Mouse (Mus musculus): ENCODE data around the gene Pced1a.

Pced1a gene

DNA sequence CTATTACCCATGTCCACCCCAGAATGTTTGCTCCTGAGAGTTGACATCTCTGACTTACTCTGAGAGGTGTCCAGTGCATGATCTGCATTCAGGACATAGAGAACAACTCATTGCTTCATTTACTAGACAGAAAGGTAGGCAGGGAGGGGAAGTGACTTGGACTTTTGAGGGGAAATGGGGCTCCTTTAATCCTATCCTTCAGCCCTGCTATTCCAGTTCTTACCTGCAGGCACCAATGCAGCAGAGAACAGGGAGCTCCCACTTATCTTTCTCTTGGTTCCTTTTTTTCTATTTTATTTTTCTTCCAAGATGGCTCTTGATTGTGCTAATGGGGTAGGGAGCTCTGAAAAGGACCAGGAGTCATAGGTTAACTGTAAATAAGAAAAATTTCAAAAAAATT lies 23.9 kb upstream of the Pced1a start:
- ChIA-PET POLR2A (interaction anchor here in 2 of 4 experiments (1.0 to 3.0 kb wide), 6 partner anchors 12 to 216 kb away, joined by 3 to 9 read pairs (median 4); partner anchors contain the start of genes Pced1a (in 2 of the 2), Ddrgk1 (in 1 of the 2), Nop56 (in 1 of the 2) and Vps16 (in 1 of the 2)), CTCF (interaction anchor here in 2 of 4 experiments (0.6 to 1.0 kb wide), 6 partner anchors 16 to 472 kb away, joined by 3 to 4 read pairs (median 3); no protein-coding TSS in a partner anchor)

DNA sequence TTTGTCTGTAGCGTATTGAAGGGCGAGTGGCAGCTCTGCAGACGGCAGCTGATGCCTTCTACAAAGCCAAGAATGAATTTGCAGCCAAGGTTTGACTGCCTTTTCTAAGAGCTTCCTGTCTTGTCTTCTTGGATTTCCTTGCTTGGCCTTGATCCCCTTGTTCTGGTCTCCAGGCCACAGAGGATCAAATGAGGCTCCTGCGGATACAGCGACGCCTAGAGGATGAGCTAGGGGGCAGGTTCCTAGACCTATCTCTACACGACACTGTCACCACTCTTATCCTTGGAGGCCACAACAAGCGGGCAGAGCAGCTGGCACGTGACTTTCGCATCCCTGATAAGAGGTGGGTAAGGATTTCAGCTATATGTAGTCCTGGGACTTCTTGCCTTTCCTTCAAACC lies 17.7 kb upstream of the Pced1a start:
- ChIA-PET CTCF (interaction anchor here (0.5 to 1.8 kb wide), 13 partner anchors 9 to 482 kb away, joined by 3 to 11 read pairs (median 3); partner anchors contain the start of genes Ddrgk1 (in 1 of the 4), Mrps26 (in 1 of the 4), Pced1a (in 1 of the 4) and Vps16 (in 1 of the 4)), POLR2A (interaction anchor here in 3 of 4 experiments (0.9 to 1.6 kb wide), 9 partner anchors 9 to 163 kb away, joined by 3 to 8 read pairs (median 4); partner anchors contain the start of genes Mrps26 (in 1 of the 3), Pced1a (in 1 of the 3) and Vps16 (in 1 of the 3))

DNA sequence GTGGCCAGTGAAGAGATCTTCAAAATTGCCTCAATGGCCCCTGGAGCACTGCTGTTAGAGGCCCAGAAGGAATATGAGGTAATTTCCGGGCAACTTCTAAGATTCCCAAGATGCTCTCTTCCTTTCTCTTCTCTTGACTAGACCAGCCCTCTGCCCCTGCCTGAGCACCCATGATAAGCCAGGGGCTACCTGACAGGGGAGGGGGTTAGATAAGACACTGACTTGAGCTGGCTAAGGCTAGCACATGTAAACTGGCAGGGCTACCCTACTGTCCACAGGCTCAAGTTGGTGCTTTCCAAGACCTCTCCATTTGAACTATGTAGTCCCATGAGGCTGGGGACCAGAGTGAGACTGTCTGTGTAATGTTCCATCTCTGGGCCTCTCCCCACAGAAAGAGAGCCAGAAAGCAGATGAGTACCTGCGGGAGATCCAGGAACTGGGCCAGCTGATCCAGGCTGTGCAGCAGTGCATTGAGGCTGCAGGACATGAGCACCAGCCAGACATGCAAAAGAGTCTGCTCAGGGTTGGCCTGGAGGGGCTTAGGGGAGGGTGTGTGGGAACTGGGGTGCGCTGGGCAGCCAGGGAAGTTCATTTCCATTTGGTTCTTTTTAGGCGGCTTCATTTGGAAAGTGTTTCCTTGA lies 15.5 kb upstream of the Pced1a start:
- CTCF ChIA-PET: no interaction called here
- POLR2A ChIA-PET: no interaction called here

DNA sequence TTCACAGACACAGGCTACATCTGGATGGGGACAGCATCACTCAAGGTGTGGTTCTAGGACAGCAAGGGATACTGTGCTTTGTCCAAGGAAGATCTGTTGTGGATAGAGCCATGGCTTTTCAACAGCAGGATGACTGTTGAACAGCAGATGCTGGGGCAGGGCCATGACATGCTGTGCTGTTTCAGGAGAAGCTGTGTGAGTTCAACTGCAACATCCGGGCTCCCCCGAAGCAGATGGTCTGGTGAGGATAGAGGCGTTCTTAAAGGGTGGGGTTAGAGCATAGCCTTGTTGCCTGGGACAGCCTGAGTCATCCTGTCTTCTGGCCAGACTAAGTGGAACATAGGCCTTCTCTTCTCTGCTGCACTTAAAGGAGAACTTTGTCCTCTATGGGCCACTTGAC lies 14.4 kb upstream of the Pced1a start:
- CTCF ChIA-PET: no interaction called here
- POLR2A ChIA-PET: no interaction called here

DNA sequence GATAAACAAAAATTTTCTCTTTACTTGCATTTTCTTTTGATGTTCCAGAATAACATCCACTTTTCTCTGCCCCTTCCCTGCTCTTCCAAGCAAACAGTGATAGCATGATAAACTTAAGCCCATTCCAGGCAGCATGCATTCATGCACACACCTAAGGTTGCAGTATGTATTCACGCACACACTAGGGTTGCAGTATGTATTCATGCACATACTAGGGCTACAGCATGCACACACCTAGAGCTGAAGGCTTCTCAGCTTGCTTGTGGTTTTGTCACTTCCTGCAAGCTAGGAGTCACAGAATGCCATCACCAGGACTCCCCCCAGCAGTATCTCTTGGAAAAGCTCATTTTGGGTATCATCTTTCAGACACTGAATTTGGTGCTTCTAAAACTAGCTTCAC lies 12.3 kb upstream of the Pced1a start:
- CTCF ChIA-PET: interaction anchor here in 3 of 4 experiments (0.6 to 1.5 kb wide), 4 partner anchors 48 to 269 kb away, joined by 3 to 5 read pairs (median 4); no protein-coding TSS in a partner anchor
- POLR2A ChIA-PET: interaction anchor here in 2 of 4 experiments (1.0 to 1.5 kb wide), 4 partner anchors 13 to 261 kb away, joined by 3 to 4 read pairs (median 3); partner anchors contain the start of genes Ddrgk1 (in 1 of the 2), Pced1a (in 1 of the 2), Slc4a11 (in 1 of the 2) and Vps16 (in 1 of the 2)

DNA sequence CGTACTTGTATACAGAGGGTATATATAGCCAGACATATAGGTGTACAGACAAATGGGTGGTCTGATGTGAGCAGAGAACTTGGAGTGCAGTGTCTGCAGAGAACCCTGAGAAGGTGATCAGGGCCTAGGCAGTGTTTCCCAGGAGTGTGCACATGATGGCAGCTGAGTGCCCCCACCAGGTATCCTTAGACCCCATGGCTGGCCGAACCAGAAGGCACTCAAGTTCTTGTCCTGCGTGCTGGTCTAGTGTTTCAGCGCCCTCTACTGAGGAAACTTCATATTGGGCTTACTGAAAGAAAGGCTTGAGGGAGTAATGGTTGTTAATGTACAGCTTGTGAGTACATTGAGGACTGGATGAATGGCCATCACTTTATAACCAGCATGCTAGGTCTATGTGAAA lies 8.7 kb upstream of the Pced1a start:
- ChIA-PET CTCF (interaction anchor here in 3 of 4 experiments (0.6 to 2.3 kb wide), 15 partner anchors 8 to 165 kb away, joined by 3 to 11 read pairs (median 5); partner anchors contain the start of genes Pced1a (in 2 of the 3), Vps16 (in 2 of the 3) and Mrps26 (in 1 of the 3)), POLR2A (interaction anchor here in 3 of 4 experiments (0.8 to 1.9 kb wide), 12 partner anchors 8 to 159 kb away, joined by 3 to 8 read pairs (median 3); partner anchors contain the start of genes Pced1a (in 3 of the 3), Vps16 (in 3 of the 3), Mrps26 (in 1 of the 3) and Nop56 (in 1 of the 3))

DNA sequence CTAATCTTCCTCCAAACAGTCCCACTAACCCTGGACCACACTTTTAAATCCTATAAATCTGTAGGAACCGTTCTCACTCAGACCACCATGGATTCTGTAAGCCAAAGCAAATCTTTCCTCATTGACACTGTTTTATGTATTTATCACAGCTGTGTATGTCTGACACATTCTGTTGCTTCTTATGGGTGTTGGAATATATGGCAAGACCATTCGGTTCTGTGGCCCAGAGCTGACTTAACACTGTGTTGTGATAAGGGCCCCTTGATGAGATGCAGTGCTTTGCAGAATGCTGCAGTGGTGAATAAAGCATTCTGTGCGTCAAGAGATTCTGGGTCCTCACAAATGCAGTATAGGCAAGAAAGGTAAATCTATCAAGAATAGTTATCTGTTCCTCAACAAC lies 7.7 kb upstream of the Pced1a start:
- POLR2A ChIA-PET: interaction anchor here in 2 of 4 experiments (0.9 to 1.9 kb wide), 4 partner anchors 9 to 156 kb away, joined by 3 to 8 read pairs (median 5); partner anchors contain the start of genes Pced1a (in 1 of the 2) and Vps16 (in 1 of the 2)

DNA sequence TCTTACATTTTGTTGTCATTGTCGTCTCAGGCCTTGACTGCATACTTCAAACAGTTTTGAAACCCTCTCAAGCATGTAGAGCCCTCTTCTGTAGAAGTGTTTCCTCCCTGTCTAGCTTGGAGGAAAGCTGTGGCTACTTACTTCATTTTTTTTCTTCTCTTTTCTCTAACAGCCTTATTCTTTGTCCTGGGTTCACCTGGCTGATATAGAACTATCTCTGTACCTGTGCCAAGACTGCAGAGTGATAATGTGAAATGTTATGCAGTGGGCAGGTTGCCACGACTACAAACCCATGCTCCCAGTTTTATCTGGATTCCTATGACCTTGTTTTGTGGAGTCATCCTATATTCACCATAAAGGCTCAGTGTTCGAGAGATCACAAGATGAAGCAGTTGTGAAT lies 6.0 kb upstream of the Pced1a start:
- ChIA-PET CTCF (interaction anchor here in 1 of 4 experiments (0.8 kb wide), 1 partner anchor 19 kb away, joined by 3 read pairs; no protein-coding TSS in a partner anchor), POLR2A (interaction anchor here in 1 of 4 experiments (1.0 kb wide), 1 partner anchor 25 kb away, joined by 3 read pairs; the partner anchor contains the start of gene Tmem239)

More for the DNA sequence above, 7.7 kb upstream of the Pced1a start:
- CTCF ChIA-PET: interaction anchor here in 3 of 4 experiments (0.6 to 2.3 kb wide), 8 partner anchors 7 to 262 kb away, joined by 3 to 10 read pairs (median 4); partner anchors contain the start of genes Pced1a (in 1 of the 3) and Vps16 (in 1 of the 3)

DNA sequence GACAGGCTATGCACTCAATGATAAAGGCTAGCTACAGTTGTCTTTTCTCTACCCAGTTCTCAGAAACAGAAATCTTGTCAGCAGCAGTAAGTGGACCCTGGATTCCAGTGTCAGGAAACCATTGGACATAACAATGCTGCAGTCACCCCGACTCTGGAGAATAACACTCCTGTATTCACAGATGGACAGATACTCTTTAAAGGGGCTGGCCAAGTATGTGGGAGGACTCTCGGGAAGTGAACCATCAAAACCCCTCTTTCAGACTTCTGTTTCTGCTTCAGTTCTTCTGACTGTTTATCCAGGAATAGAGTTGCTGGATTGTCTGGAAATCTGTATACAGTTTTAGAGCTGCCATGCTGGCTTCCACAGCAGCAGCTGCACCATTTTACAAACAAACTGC lies 5.3 kb upstream of the Pced1a start:
- CTCF ChIA-PET: interaction anchor here in 1 of 4 experiments (0.8 kb wide), 1 partner anchor 19 kb away, joined by 3 read pairs; no protein-coding TSS in a partner anchor

DNA sequence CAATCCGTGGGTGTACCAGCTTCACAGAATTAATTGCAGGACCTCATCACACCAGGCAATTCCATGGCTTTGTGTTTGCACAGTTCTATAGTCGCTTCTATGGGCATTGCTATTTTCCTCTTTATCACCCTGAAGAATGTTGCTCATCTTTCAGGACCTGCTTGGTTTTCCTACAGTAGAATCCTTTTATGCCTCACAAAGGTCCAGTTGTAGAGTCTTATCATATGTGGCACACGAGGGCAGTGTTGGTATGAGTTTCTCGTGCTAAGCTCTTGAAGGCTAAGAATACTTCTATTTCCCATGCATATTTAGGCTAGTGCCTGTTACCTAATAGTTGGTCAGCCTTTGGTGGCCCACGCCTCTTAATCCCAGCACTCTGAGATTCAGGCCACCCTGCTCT lies 611 bp upstream of the Pced1a start:
- CTCF ChIA-PET: interaction anchor here in 3 of 4 experiments (0.6 to 2.5 kb wide), 7 partner anchors 8 to 139 kb away, joined by 3 to 10 read pairs (median 5); partner anchors contain the start of gene Mrps26 (in 1 of the 3)
- POLR2A ChIA-PET: interaction anchor here in 3 of 4 experiments (0.6 to 4.2 kb wide), 20 partner anchors 8 to 837 kb away, joined by 3 to 28 read pairs (median 4); partner anchors contain the start of genes Nop56 (in 2 of the 3), Ddrgk1 (in 1 of the 3), Idh3b (in 1 of the 3) and Mrps26 (in 1 of the 3)

More for the DNA sequence above, 5.3 kb upstream of the Pced1a start:
- POLR2A ChIA-PET: interaction anchor here in 1 of 4 experiments (1.0 kb wide), 1 partner anchor 24 kb away, joined by 3 read pairs; the partner anchor contains the start of gene Tmem239

DNA sequence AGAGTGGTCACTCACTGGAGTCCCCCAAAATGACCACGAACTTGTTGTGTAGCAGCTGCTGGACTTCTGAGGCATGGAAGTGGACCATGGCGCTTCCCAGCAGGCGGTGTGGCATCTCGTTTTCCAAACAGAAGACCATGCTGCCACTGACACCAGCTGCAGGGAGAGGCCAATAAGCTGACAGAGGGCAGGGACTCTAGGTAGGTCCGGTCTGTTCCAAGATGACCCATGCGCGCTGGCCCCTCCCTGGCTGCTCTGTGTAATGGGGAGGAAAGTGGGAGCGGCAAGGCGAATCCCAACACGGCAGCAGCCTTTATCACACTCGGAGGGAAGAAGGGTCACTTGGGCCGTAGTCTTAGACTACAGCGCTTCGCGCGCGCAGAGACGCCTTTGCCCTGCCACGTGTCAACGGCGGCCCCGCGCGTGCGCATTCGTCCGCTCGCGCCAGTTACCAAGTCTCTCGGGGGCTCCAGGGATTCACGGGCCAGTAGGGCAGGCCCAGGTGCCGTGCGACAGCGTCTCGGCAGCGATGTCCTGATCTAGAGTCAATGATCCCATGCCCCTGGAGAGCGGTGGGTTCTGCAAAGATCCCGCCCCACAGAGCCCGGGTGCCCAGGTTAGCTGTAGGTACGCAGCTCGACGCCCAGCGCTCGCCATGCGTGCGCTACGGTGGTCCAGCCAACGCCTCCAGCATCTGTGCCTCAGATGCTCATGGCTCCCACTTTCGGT lies 940 bp downstream of the Pced1a start:
- ChIA-PET CTCF (interaction anchor here in 3 of 4 experiments (0.7 to 2.8 kb wide), 14 partner anchors 9 to 1899 kb away, joined by 3 to 10 read pairs (median 4); partner anchors contain the start of gene Mrps26 (in 1 of the 3)), POLR2A (interaction anchor here (0.7 to 4.2 kb wide), 45 partner anchors 9 to 836 kb away, joined by 3 to 28 read pairs (median 5); partner anchors contain the start of genes Mrps26 (in 3 of the 4), Ddrgk1 (in 2 of the 4), Ebf4 (in 2 of the 4) and Nop56 (in 2 of the 4))

DNA sequence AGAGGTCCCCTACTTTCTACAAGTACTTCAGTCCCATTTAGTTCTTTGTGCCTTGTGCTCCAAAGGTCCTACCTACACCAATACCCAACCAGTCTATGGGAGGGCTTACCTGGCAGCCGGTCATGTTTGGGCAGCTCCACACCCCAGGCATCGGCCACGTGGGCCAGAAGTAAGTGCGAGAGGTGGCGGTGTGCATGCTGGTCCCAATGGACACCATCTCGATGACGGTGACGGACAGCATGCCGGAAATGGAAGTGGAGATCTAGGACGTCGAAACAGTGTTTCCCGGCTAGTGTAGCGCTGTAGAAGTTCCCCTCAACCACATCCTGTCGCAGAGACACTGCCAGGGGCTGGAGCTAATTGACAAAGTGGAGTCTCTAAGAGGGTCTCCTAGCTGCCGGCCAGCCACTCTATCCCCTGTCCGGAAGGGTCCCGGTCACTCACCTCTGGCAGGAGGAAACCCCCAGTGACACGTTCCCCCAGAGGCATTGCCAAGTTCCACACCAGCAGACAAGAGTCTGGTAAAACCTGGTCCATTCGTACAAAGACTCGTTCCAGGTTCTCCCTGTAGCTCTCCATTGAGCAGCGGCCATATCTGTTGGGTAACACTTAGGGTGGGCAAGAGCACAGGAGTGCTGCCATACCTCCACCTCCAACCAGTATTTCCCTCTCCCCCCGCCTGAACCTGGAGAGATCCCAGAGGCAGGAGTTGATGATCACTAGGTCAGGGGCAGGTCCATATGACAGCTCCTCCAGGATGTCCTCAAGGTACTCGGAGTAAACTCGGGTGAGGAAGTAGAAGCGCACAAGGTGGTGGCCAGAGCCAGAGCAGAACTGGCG lies 2.5 kb downstream of the Pced1a start:
- CTCF ChIA-PET: interaction anchor here in 3 of 4 experiments (0.7 to 2.8 kb wide), 7 partner anchors 7 to 60 kb away, joined by 3 to 10 read pairs (median 3); no protein-coding TSS in a partner anchor
- POLR2A ChIA-PET: interaction anchor here in 3 of 4 experiments (0.6 to 4.2 kb wide), 24 partner anchors 10 to 1374 kb away, joined by 3 to 28 read pairs (median 4); partner anchors contain the start of genes Mrps26 (in 3 of the 3), Ddrgk1 (in 1 of the 3), Idh3b (in 1 of the 3) and Nop56 (in 1 of the 3)

DNA sequence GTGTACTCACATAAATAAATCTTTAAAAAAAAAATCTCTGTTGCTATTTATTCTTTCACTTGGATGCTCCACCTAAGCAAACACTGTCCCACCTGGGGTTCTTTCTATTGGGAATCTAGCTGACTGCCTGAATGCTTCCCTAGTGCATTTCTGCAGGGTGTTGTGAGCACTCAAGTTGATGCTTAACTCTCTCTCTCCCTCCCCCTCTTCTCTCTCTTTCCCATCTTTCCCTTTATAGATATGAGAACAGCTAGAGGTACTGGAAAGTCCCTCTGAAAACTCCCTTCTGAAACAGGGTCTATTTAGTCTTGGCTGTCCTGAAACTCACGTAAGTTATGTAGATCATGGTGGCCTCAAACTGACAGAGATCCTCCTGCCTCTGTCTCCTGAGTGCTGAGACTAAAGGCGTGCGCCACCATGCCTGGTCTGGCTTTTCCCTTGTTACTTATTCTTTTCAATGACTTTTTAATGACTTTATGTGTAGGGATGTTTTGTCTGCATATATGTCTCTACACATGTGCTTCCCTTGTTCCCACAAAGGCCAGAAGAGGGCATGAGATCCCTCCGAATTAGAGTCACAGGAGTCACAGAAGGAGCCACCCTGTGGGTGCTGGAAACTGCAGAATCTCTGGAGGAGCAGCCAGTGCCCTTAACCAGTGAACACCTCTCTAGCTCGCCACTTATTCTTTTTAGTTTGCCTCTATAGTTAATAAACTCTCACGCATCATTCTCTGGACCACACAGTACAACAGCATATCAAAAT lies 10.2 kb downstream of the Pced1a start:
- POLR2A ChIA-PET: interaction anchor here in 1 of 4 experiments (4.8 kb wide), 1 partner anchor 9 kb away, joined by 28 read pairs; the partner anchor contains the start of genes Pced1a and Vps16
- CTCF ChIA-PET: interaction anchor here in 2 of 4 experiments (0.9 to 3.2 kb wide), 5 partner anchors 8 to 25 kb away, joined by 3 to 26 read pairs (median 3); partner anchors contain the start of gene Vps16 (in 1 of the 2)

DNA sequence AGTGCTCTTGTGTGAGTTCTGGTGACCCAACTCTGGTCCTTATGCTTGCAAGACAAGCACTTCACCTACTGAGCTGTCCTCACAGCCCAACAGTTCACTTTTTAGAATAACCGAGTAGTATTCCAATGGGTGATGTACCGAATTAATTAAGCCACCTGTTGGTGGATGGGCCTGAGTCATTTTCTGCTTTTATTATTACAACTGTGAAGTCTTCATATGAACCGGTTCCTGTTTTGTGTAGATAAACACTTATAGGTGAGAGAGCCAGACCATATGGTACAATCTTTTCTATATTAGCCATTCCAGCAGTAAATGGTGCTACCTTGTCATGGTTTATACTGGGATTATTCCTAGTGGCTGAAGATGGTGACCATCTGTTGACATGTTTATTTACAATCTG lies 11.7 kb downstream of the Pced1a start:
- POLR2A ChIA-PET: interaction anchor here in 3 of 4 experiments (0.9 to 4.8 kb wide), 8 partner anchors 8 to 137 kb away, joined by 3 to 28 read pairs (median 5); partner anchors contain the start of genes Pced1a (in 3 of the 3), Vps16 (in 3 of the 3) and Cpxm1 (in 1 of the 3)
- CTCF ChIA-PET: interaction anchor here (0.6 to 3.2 kb wide), 20 partner anchors 9 to 166 kb away, joined by 3 to 26 read pairs (median 5); partner anchors contain the start of genes Pced1a (in 2 of the 4) and Vps16 (in 1 of the 4)
